Mouse (Mus musculus): ENCODE measurements at regions not wholly inside any gene's neighbourhood (a gene's known extent, or its start where the extent isn't known, plus 50 kb on each side); places are given as distances from the start of the nearest gene placed in this dataset.

- DNase-seq (ENCODE audit: low read depth, low spot score) = no peak
Observed at GRCm38 (mm10) chr19:60148313-60148965, 78.1 kb downstream of the Fam204a start.

GRCm38 (mm10) chr19:60146451-60147190, 79.9 kb downstream of the Fam204a start:
- no peak for DNase-seq (ENCODE audit: low read depth, low spot score)

GRCm38 (mm10) chr19:60145242-60145641, 81.3 kb downstream of the Fam204a start:
- DNase-seq (ENCODE audit: low read depth, low spot score) = no peak

DNA sequence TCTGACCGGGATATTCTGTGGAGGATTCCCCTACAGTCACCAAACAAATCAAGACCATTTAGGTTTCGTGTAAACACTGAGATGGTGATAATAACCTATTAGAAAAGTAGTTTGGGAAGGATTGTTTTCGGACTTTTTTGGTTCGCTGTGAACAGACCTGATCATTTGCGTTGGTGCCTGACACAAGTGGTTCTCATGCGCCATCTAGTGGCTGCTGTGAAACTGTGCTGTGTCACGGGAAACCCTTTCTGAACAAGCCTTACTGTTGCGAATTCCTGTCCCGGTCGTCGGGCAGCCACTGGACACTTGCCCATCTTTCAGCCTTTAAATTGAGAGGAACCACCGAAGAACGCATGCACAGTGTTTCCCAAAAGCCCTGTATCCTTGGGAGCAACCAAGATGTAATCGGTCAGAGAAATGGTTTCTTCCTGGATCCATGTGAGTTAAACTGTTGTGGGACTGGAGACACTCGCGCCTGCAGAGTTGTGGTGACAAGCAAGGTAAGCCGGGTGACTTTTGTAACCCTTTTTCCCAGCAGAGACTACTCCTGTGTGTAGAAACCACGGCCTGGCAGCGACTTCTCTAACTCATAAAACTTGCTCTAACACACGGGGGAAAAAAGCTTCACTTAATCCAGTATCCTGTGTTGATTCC, 82.0 kb downstream of the Fam204a start:
- peak; percentile 81 for DNase-seq (ENCODE audit: low read depth, low spot score)

- DNase-seq (ENCODE audit: low read depth, low spot score) = no peak
Observed at GRCm38 (mm10) chr19:60138881-60139280, 87.6 kb downstream of the Fam204a start.

DNA sequence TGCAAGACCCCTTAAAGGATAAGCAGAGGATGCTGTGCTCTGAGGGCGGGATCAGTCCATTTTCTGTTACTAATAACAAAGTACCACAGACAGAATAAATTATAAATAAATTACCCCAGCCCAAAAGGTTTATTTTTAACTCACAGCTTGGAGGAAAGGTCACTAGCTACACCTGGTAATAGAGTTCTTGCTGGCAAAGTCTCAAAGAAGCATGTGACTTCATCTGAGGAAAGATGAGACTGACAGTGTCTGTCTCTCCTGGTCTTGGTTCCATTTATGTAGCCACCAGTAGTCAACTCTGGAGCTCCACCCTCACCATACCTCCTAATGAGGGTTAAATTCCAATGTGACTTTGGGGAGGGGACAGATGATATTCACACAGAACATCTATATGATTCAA, 90.0 kb downstream of the Fam204a start:
- no peak for DNase-seq (ENCODE audit: low read depth, low spot score)

DNA sequence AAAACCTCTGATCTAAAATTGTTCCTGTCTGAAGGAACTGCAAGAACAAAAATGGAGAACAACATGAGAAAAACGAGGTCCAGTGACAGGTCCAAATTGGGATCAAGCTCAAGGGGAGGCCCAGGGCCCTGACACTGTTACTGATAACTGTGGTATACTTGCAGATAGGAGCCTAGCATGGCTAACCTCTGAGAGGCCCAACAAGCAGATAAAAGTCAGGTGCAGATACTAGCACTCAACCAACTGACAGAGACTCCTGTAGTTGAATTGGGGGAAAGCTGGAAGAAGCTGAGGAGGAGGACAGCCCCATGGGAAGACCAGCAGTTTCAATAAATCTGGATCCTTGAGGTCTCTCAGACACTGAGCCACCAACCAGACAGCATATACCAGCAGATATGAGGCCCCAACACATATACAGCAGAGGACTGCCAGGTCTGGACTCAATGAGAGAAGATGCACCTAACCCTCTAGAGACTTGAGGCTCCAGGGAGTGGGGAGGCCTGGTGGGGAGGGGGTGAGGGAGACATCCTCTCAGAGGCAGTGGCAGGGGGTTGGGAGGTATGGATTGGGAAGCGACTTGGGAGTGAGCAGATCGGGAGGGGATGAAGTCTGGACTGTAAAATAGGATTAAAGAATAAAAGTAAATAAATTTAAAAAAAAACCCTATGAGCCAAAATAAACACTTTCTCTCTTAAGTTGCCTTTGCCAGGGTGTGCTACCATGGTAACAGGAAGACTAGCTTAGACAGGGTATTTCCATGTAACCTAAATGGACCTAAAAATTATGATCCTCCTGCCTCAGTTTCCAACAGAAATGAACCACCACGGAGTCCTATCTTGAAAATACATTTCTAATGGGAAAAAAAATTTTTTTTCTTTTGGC, 91.8 kb downstream of the Fam204a start:
- no peak for DNase-seq (ENCODE audit: low read depth, low spot score)

- DNase-seq (ENCODE audit: low read depth, low spot score) = no peak
Observed at GRCm38 (mm10) chr19:60129635-60130034, 96.9 kb downstream of the Fam204a start.

DNA sequence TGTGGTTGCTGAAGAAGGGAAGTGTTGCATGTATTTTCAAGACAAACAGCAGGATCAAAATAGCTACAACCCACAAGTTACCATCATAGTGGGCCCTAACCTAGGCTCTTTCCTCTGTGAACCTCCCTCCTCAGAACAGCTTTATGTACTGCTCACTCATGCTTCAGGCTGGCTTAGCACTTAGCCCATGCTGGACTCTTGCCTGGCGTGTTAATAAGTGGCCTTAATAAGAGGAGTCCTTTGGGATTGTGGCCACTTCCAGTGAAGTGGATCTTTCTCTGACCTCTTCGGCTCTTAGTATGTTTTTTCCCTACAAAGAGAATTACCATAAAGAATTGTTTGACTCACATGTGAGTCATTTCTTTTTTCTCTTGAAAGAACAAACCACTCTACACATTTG, 101.9 kb downstream of the Fam204a start:
- no peak for DNase-seq (ENCODE audit: low read depth, low spot score)

DNA sequence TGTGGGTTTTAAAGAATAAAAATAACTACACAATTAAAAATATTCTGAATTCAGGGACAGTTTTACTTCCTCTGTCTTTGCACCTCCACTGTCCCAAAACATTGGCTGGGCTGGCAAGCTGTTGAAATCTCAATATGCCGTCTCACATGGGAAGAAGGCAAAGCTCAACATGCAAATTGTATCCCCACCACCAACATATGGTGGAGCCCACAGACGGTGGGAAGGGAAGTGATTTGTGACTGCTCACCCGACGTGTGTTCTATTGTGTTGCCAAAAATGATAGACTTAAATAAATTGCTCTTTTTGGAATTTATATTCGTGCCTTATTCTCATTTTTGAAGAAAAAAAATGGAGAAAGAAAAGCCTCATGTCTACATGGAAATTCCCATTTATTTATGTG, 105.6 kb downstream of the Fam204a start:
- no peak for DNase-seq (ENCODE audit: low read depth, low spot score)

DNA sequence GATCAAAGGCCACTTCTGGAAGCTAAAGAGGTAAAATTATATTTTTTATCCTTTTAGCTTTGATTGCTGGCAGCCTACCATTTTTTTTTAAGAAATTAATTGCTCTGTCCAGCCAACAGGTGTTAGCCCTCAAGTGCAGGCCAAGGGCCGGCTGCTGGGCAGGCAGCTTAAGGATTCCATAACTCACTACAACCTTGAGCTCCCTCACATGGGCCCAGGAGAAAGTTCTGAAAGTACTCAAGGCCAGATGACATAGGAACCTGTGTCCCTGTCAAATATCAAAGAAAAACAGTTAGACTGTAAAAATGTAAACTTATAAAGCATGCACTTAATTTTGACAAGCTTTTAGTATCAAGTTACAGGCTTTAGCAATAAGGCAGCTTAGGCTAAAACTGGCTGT, 107.5 kb downstream of the Fam204a start:
- no peak for DNase-seq (ENCODE audit: low read depth, low spot score)

GRCm38 (mm10) chr19:60113666-60114388, 112.7 kb downstream of the Fam204a start:
- no peak for DNase-seq (ENCODE audit: low read depth, low spot score)

- DNase-seq (ENCODE audit: low read depth, low spot score) = no peak
Observed at GRCm38 (mm10) chr19:60110278-60110677, 116.2 kb downstream of the Fam204a start.

DNA sequence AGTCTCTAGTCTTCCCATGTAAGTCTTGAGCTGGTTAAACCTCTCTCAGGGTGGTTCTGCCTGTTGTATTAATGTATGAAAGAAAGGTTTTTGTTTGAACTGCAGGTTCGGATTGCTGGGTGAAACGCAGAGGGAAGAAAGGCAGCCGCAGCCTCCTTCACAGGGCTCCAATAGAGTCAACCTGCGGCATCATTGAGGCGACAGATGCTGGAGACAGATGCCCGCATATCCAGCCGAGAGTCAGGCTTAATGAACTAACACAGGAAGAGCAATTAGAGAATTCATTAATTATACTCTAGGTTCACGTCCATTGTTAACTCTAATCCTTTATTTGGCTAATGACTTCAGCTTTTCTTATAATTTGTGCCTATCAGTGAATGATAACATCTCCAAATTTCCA, 117.0 kb downstream of the Fam204a start:
- no peak for DNase-seq (ENCODE audit: low read depth, low spot score)

- DNase-seq (ENCODE audit: low read depth, low spot score) = no peak
Observed at GRCm38 (mm10) chr19:60097915-60098314, 128.6 kb downstream of the Fam204a start.

- no peak for DNase-seq (ENCODE audit: low read depth, low spot score)
Observed at GRCm38 (mm10) chr19:60074986-60075385, 131.5 kb upstream of the Rab11fip2 start.

GRCm38 (mm10) chr19:60073328-60073727, 129.9 kb upstream of the Rab11fip2 start:
- DNase-seq (ENCODE audit: low read depth, low spot score) = no peak

DNA sequence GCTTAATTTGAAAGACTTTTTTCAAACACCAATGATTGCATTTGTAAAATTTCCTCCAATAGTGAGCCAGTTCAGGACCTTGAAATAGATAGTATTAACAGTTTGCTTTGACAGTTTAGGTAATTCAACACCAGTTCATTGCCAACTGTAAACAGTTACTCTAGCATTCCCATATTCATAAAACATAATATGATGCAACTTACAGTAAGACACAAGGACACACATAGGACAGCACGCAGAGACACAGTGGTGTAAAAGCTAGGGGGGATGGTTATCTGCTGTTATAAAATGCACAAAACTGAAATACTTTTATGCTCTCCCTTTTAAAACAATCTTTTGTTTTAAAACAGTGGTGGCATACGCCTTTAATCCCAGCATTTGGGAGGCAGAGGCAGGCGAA, 122.7 kb upstream of the Rab11fip2 start:
- no peak for DNase-seq (ENCODE audit: low read depth, low spot score)

GRCm38 (mm10) chr19:60055121-60055874, 111.8 kb upstream of the Rab11fip2 start:
- DNase-seq (ENCODE audit: low read depth, low spot score) = no peak

GRCm38 (mm10) chr19:60051151-60051550, 107.7 kb upstream of the Rab11fip2 start:
- no peak for DNase-seq (ENCODE audit: low read depth, low spot score)
